Mouse (Mus musculus): Measurements from ENCODE around the gene Hoxd11. TPM values are rescaled to one million over a fixed set of nuclear protein-coding genes. Genes with fewer than 3 reads are reported as not detected.

Gene Hoxd11
- polyA plus RNA-seq, 1 experiment: not detected

- TF ChIP-seq EP300 (IDR thresholded peaks at IDR 0.05; ENCODE audit: insufficient read depth, low read depth, low read length): no peak
- no peak for TF ChIP-seq CTCF (IDR thresholded peaks at IDR 0.05; ENCODE audit: low read depth, low read length)
- no peak for TF ChIP-seq POLR2A (IDR thresholded peaks at IDR 0.05; ENCODE audit: insufficient read depth, low read length)
- H3K9ac ChIP-seq (ENCODE audit: low read depth, poor library complexity, severe bottlenecking): no peak overlapping the region
- no peaks in the 10 kb centered on the region for H3K36me3 ChIP-seq (ENCODE audit: control insufficient read depth, insufficient read depth, low read length, poor library complexity, severe bottlenecking)
Measured at GRCm38 (mm10) chr2:74653781-74654535, 25.4 kb upstream of the Hoxd11 start.

GRCm38 (mm10) chr2:74654743-74655419 lies 24.5 kb upstream of the Hoxd11 start:
- Histone ChIP-seq H3K36me3 (ENCODE audit: control insufficient read depth, insufficient read depth, low read length, poor library complexity, severe bottlenecking) (no peaks in the 10 kb centered on the region), H3K9me3 (replicated peaks; ENCODE audit: control insufficient read depth, insufficient read depth, low read length, poor library complexity, severe bottlenecking) (no peaks in the 10 kb centered on the region), H3K27me3 (ENCODE audit: control insufficient read depth, insufficient read depth, low read length, poor library complexity, severe bottlenecking) (peaks cover 50% of the 10 kb centered on the region), H3K27ac (ENCODE audit: insufficient read depth, low read length) (no peak overlapping the region), H3K9ac (ENCODE audit: low read depth, poor library complexity, severe bottlenecking) (no peak overlapping the region), H3K4me1 (ENCODE audit: control insufficient read depth, insufficient read depth, low read length) (no peaks in the 10 kb centered on the region), H3K4me3 (ENCODE audit: low read depth, low read length) (no peak overlapping the region)
- TF ChIP-seq POLR2A (IDR thresholded peaks at IDR 0.05; ENCODE audit: insufficient read depth, low read length): no peak
- no peak for TF ChIP-seq EP300 (IDR thresholded peaks at IDR 0.05; ENCODE audit: insufficient read depth, low read depth, low read length)
- no peak for TF ChIP-seq CTCF (IDR thresholded peaks at IDR 0.05; ENCODE audit: low read depth, low read length)

More at GRCm38 (mm10) chr2:74653781-74654535, 25.4 kb upstream of the Hoxd11 start:
- Histone ChIP-seq H3K27ac (ENCODE audit: insufficient read depth, low read length) (no peak overlapping the region), H3K9me3 (replicated peaks; ENCODE audit: control insufficient read depth, insufficient read depth, low read length, poor library complexity, severe bottlenecking) (no peaks in the 10 kb centered on the region), H3K4me3 (ENCODE audit: low read depth, low read length) (no peak overlapping the region), H3K4me1 (ENCODE audit: control insufficient read depth, insufficient read depth, low read length) (no peaks in the 10 kb centered on the region), H3K27me3 (ENCODE audit: control insufficient read depth, insufficient read depth, low read length, poor library complexity, severe bottlenecking) (peaks cover 43% of the 10 kb centered on the region)

- peak overlapping the region; percentile 39; the same call in 1 of the 2 replicates for H3K4me3 ChIP-seq (ENCODE audit: low read depth, low read length)
- H3K36me3 ChIP-seq (ENCODE audit: control insufficient read depth, insufficient read depth, low read length, poor library complexity, severe bottlenecking): no peaks in the 10 kb centered on the region
- peak overlapping the region; percentile 8; the same call in 1 of the 2 replicates for H3K9ac ChIP-seq (ENCODE audit: low read depth, poor library complexity, severe bottlenecking)
- H3K27me3 ChIP-seq (ENCODE audit: control insufficient read depth, insufficient read depth, low read length, poor library complexity, severe bottlenecking): peaks cover 49% of the 10 kb centered on the region
- TF ChIP-seq CTCF (IDR thresholded peaks at IDR 0.05; ENCODE audit: low read depth, low read length): peak; percentile 44
- no peak for TF ChIP-seq POLR2A (IDR thresholded peaks at IDR 0.05; ENCODE audit: insufficient read depth, low read length)
- H3K27ac ChIP-seq (ENCODE audit: insufficient read depth, low read length): no peak overlapping the region
- no peaks in the 10 kb centered on the region for H3K4me1 ChIP-seq (ENCODE audit: control insufficient read depth, insufficient read depth, low read length)
- no peaks in the 10 kb centered on the region for H3K9me3 ChIP-seq (replicated peaks; ENCODE audit: control insufficient read depth, insufficient read depth, low read length, poor library complexity, severe bottlenecking)
Measured at GRCm38 (mm10) chr2:74655420-74655781, 24.0 kb upstream of the Hoxd11 start.

- H3K9me3 ChIP-seq (replicated peaks; ENCODE audit: control insufficient read depth, insufficient read depth, low read length, poor library complexity, severe bottlenecking): no peaks in the 10 kb centered on the region
- TF ChIP-seq CTCF (IDR thresholded peaks at IDR 0.05; ENCODE audit: low read depth, low read length) (peak; percentile 12), POLR2A (IDR thresholded peaks at IDR 0.05; ENCODE audit: insufficient read depth, low read length) (no peak)
- H3K27ac ChIP-seq (ENCODE audit: insufficient read depth, low read length): no peak overlapping the region
- peaks cover 50% of the 10 kb centered on the region for H3K27me3 ChIP-seq (ENCODE audit: control insufficient read depth, insufficient read depth, low read length, poor library complexity, severe bottlenecking)
- H3K9ac ChIP-seq (ENCODE audit: low read depth, poor library complexity, severe bottlenecking): peak overlapping the region; percentile 8; the same call in 1 of the 2 replicates
- H3K4me1 ChIP-seq (ENCODE audit: control insufficient read depth, insufficient read depth, low read length): no peaks in the 10 kb centered on the region
- no peaks in the 10 kb centered on the region for H3K36me3 ChIP-seq (ENCODE audit: control insufficient read depth, insufficient read depth, low read length, poor library complexity, severe bottlenecking)
- peak overlapping the region; percentile 64 for H3K4me3 ChIP-seq (ENCODE audit: low read depth, low read length)
Measured at GRCm38 (mm10) chr2:74655821-74656631, 23.3 kb upstream of the Hoxd11 start.

- Histone ChIP-seq H3K36me3 (ENCODE audit: control insufficient read depth, insufficient read depth, low read length, poor library complexity, severe bottlenecking) (no peaks in the 10 kb centered on the region), H3K4me1 (ENCODE audit: control insufficient read depth, insufficient read depth, low read length) (no peaks in the 10 kb centered on the region), H3K27ac (ENCODE audit: insufficient read depth, low read length) (no peak overlapping the region), H3K9me3 (replicated peaks; ENCODE audit: control insufficient read depth, insufficient read depth, low read length, poor library complexity, severe bottlenecking) (no peaks in the 10 kb centered on the region), H3K9ac (ENCODE audit: low read depth, poor library complexity, severe bottlenecking) (no peak overlapping the region), H3K4me3 (ENCODE audit: low read depth, low read length) (no peak overlapping the region), H3K27me3 (ENCODE audit: control insufficient read depth, insufficient read depth, low read length, poor library complexity, severe bottlenecking) (peaks cover 51% of the 10 kb centered on the region)
- TF ChIP-seq EP300 (IDR thresholded peaks at IDR 0.05; ENCODE audit: insufficient read depth, low read depth, low read length) (no peak), POLR2A (IDR thresholded peaks at IDR 0.05; ENCODE audit: insufficient read depth, low read length) (no peak), CTCF (IDR thresholded peaks at IDR 0.05; ENCODE audit: low read depth, low read length) (no peak)
Measured at GRCm38 (mm10) chr2:74656632-74657021, 22.7 kb upstream of the Hoxd11 start.
